Mouse (Mus musculus) spleen, adult 2 months (tissue): Measurements from ENCODE around the gene Bpgm.

Source experiments
- CTCF ChIP-seq: fragments of 200-500 bp; IDR thresholded peaks from 2 replicates; pipeline ENCODE4 v1.5.1; 2011; ENCODE audit warnings: mild to moderate bottlenecking, inconsistent platforms; ENCODE audit not compliant: insufficient read depth, insufficient read length, insufficient replicate concordance; ENCODE audit errors: extremely low read depth
- POLR2A ChIP-seq: fragments of 200-500 bp; IDR thresholded peaks from 2 replicates; pipeline ENCODE4 v1.6.1; 2011; ENCODE audit warnings: low read depth, low read length, inconsistent platforms

GRCm38 (mm10) chr6:34529992-34530391 lies 54.0 kb downstream of the Bpgm start:
- TF ChIP-seq POLR2A: no peak
- no peak for TF ChIP-seq CTCF
